Mouse (Mus musculus) small intestine, adult 2 months (tissue): ENCODE results near the gene Dbt. TPM values are rescaled to one million over a fixed set of nuclear protein-coding genes. Genes with fewer than 3 reads are reported as not detected.
"Not testable (repeated sequence)": the region's sequence is repeated elsewhere in the genome, so short reads cannot be mapped to it uniquely, and the experiment has no call there.

Source experiments
- H3K27ac ChIP-seq: fragments of 200-500 bp; 2 replicates; pipeline ENCODE4 v1.5.1; 2012; ENCODE audit warnings: low read depth, low read length, control low read depth, inconsistent platforms; ENCODE audit not compliant: insufficient read depth
- H3K27me3 ChIP-seq: fragments of 200-500 bp; 2 replicates; pipeline ENCODE4 v1.6.1; 2012; ENCODE audit warnings: mild to moderate bottlenecking, moderate library complexity, low read length, inconsistent platforms; ENCODE audit not compliant: control insufficient read depth, insufficient read depth
- H3K36me3 ChIP-seq: fragments of 200-500 bp; 2 replicates; pipeline ENCODE4 v1.6.1; 2012; ENCODE audit warnings: mild to moderate bottlenecking, low read length, control low read depth, inconsistent platforms; ENCODE audit not compliant: control insufficient read depth, insufficient read depth
- H3K4me1 ChIP-seq: fragments of 200-500 bp; 2 replicates; pipeline ENCODE4 v1.6.1; 2012; ENCODE audit warnings: low read length, inconsistent platforms, mixed read lengths; ENCODE audit not compliant: control insufficient read depth, insufficient read depth, insufficient read length
- H3K4me3 ChIP-seq: fragments of 200-500 bp; 2 replicates; pipeline ENCODE4 v1.5.1; 2012; ENCODE audit warnings: low read depth, mild to moderate bottlenecking, control low read depth, inconsistent platforms, low read length, moderate library complexity
- CTCF ChIP-seq: fragments of 200-500 bp; IDR thresholded peaks from 2 replicates; pipeline ENCODE4 v1.5.1; 2012; ENCODE audit warnings: low read depth, mild to moderate bottlenecking, control low read depth, inconsistent platforms, low read length, moderate library complexity, mixed read lengths; ENCODE audit not compliant: insufficient replicate concordance, insufficient read length; ENCODE audit errors: extremely low read depth
- POLR2A ChIP-seq: fragments of 200-500 bp; IDR thresholded peaks from 2 replicates; pipeline ENCODE4 v1.6.1; 2012; ENCODE audit warnings: low read depth, mild to moderate bottlenecking, control low read depth, inconsistent platforms, low read length, moderate library complexity
- WGBS: fragments of 180-500 bp; shearing (Covaris S2); methylation state at CpG from one replicate; pipeline ENCODE4 v1.1.7; 2018; 5-methylcytosine and 5-hydroxymethylcytosine counted together
- polyA plus RNA-seq: library from polyadenylated mRNA; depleted of rRNA; stranded (reverse); fragments of >200 nt; gene quantifications from 2 replicates; pipeline ENCODE4 v1.2.3, GENCODE M21; 2012

Dbt gene
- polyA plus RNA-seq, 1 experiment = 1.3 TPM

- TF ChIP-seq POLR2A (no peak), CTCF (no peak)
- Histone ChIP-seq H3K27ac (no peak overlapping the region), H3K27me3 (no peaks in the 10 kb centered on the region), H3K4me3 (no peak overlapping the region), H3K36me3 (peaks cover 20% of the 10 kb centered on the region), H3K4me1 (no peaks in the 10 kb centered on the region)
- WGBS = 72% methylated on average over 2 of the region's 2 CpGs
Measured at GRCm38 (mm10) chr3:116542070-116542469, 29.2 kb downstream of the Dbt start.

- peaks cover 20% of the 10 kb centered on the region for H3K36me3 ChIP-seq
- no peak for TF ChIP-seq CTCF
- H3K27me3 ChIP-seq = no peaks in the 10 kb centered on the region
- no peak overlapping the region for H3K27ac ChIP-seq
- H3K4me3 ChIP-seq = no peak overlapping the region
- no peaks in the 10 kb centered on the region for H3K4me1 ChIP-seq
- whole genome bisulfite sequencing = 73% methylated on average over 3 of the region's 3 CpGs
Measured at GRCm38 (mm10) chr3:116542532-116542931, 29.7 kb downstream of the Dbt start.

- TF ChIP-seq POLR2A = no peak
- no peak for TF ChIP-seq CTCF
- Histone ChIP-seq H3K27ac (no peak overlapping the region), H3K36me3 (peaks cover 12% of the 10 kb centered on the region), H3K27me3 (no peaks in the 10 kb centered on the region), H3K4me1 (no peaks in the 10 kb centered on the region), H3K4me3 (no peak overlapping the region)
- WGBS = 58% methylated on average over 5 of the region's 5 CpGs
Measured at GRCm38 (mm10) chr3:116547430-116547829, 34.6 kb downstream of the Dbt start.

- Histone ChIP-seq H3K27ac (no peak overlapping the region), H3K4me1 (no peaks in the 10 kb centered on the region), H3K4me3 (no peak overlapping the region), H3K36me3 (peaks cover 8% of the 10 kb centered on the region), H3K27me3 (no peaks in the 10 kb centered on the region)
- 93% methylated on average over 5 of the region's 5 CpGs for WGBS
- no peak for TF ChIP-seq POLR2A
- TF ChIP-seq CTCF = no peak
Measured at GRCm38 (mm10) chr3:116551362-116551761, 38.5 kb downstream of the Dbt start.

GRCm38 (mm10) chr3:116561315-116561714 is 48.4 kb downstream of the Dbt start:
- not testable (repeated sequence) for H3K4me1 ChIP-seq, H3K27me3 ChIP-seq, H3K4me3 ChIP-seq, H3K27ac ChIP-seq, H3K36me3 ChIP-seq
- 94% methylated on average over 14 of the region's 14 CpGs for WGBS

- Histone ChIP-seq H3K36me3 (no peaks in the 10 kb centered on the region), H3K4me3 (no peak within 1 kb of the TSS; the same call in 1 of the 2 replicates), H3K4me1 (no peaks in the 10 kb centered on the region), H3K27me3 (no peaks in the 10 kb centered on the region; the same call in 1 of the 2 replicates), H3K27ac (no peak within 1 kb of the TSS)
- WGBS = 24% methylated on average over 7 of the region's 7 CpGs
- TF ChIP-seq POLR2A (no peak), CTCF (no peak)
Measured at GRCm38 (mm10) chr3:116562408-116563094, 49.7 kb downstream of the Dbt start, which contains the start of gene Lrrc39. Lrrc39 (plus strand) TSS chr3:116562973.

- Histone ChIP-seq H3K27me3 (no peaks in the 10 kb centered on the region; the same call in 1 of the 2 replicates), H3K27ac (no peak overlapping the region), H3K4me3 (no peak overlapping the region; the same call in 1 of the 2 replicates), H3K4me1 (no peaks in the 10 kb centered on the region), H3K36me3 (no peaks in the 10 kb centered on the region)
- no peak for TF ChIP-seq CTCF
- TF ChIP-seq POLR2A = no peak
- 12% methylated on average over 7 of the region's 7 CpGs for WGBS
Measured at GRCm38 (mm10) chr3:116563095-116563492, 50.2 kb downstream of the Dbt start.

GRCm38 (mm10) chr3:116570628-116571027 is 57.8 kb downstream of the Dbt start:
- Histone ChIP-seq H3K36me3 (no peaks in the 10 kb centered on the region), H3K4me3 (no peak overlapping the region), H3K27me3 (no peaks in the 10 kb centered on the region), H3K27ac (no peak overlapping the region), H3K4me1 (no peaks in the 10 kb centered on the region)
- 62% methylated on average over 2 of the region's 2 CpGs for WGBS
- TF ChIP-seq CTCF (no peak), POLR2A (no peak)
